Mouse (Mus musculus) C2C12 (cell line): Measurements from ENCODE around the gene Prps1.

Experiments
- CTCF ChIP-seq: IDR thresholded peaks from one replicate; pipeline ENCODE4 v1.5.1; 2011; ENCODE audit not compliant: control insufficient read depth, insufficient read depth, insufficient read length
- FOSL1 ChIP-seq: IDR thresholded peaks from one replicate; pipeline ENCODE4 v1.8.0; 2011; ENCODE audit warnings: mild to moderate bottlenecking, low read length; ENCODE audit not compliant: poor library complexity, insufficient read depth, severe bottlenecking
- MAX ChIP-seq: IDR thresholded peaks from one replicate; pipeline ENCODE4 v1.6.1; 2011; ENCODE audit warnings: mild to moderate bottlenecking, control low read depth
- USF1 ChIP-seq: IDR thresholded peaks from one replicate; pipeline ENCODE4 v1.6.1; 2011; ENCODE audit warnings: low read depth, mild to moderate bottlenecking, control low read depth, moderate library complexity

DNA sequence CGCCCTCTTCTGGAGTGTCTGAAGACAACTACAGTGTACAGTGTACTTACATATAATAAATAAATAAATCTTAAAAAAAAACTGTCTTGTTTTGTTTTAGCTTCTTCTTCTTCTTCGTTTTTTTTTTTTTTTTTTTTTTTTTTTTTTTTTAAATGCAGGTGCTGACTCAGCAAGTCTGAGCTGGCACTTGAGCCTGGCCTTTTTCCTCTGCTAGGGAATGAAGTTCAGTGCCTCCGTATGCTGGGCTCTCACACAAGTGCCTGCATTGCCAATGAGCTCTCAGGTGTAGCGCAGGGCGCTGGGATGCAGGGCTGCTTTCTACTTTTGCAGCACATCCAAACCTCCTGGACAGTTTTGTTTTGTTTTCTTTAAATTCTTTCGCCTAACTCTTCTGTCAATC lies 53.4 kb downstream of the Prps1 start:
- no peak for TF ChIP-seq MAX
- TF ChIP-seq CTCF, result no peak
- no peak for TF ChIP-seq USF1
- no peak for TF ChIP-seq FOSL1
